Mouse (Mus musculus) thymus, postnatal 36 days (tissue): ENCODE results near the gene Klhl12.

Source experiments
- DNase-seq, 2 experiments: peaks; one replicate each; pipeline ENCODE4 v3.0.0; 2022; ENCODE audit warnings: mixed read lengths in 2 of 2

The Klhl12 gene

DNA sequence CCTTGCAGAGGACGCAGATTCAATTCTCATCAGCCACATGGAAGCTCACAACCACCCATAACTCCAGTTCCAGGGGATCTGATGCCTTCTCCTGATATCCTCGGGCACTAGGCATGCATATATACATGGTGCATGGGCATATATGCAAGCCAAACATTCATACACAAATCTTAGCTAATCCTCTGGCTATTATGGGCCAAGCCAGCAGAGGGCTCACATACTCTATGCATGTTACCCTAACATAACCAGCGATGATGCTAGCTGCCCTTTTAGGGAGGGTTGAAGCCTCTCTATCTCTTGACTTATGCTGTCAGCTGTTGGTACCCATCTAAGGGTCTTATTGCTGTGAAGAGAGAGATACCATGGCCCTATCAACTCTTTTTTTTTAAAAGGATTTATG lies 4.3 kb upstream of the Klhl12 start:
- DNase-seq: peak; percentile 46 to 53

GRCm38 (mm10) chr1:134456060-134456459 lies 729 bp downstream of the Klhl12 start:
- no peak for DNase-seq

DNA sequence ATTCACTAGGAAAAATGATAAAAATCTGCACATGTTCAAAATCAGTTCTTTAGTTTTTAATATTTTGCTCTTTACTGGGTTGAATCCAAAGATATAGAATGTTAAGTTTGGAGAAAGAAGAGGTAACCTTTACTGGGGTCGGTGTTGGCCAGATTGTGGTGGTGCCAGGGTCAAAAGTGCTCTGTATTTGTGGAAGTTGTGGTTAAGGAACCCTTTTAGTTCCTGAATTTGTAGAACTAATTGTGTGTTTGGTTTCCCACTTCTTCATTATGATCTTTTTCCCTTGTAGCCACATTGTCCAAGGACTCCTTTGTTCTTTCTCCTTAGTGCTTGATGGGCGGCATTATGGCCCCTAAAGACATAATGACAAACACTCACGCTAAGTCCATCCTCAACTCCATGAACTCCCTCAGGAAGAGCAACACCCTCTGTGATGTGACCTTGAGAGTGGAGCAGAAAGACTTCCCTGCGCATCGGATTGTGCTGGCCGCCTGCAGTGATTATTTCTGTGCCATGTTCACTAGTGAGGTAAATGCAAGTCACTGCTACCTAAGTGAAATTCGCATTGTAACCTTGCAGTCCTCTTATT lies 2.9 kb downstream of the Klhl12 start:
- DNase-seq: no peak

GRCm38 (mm10) chr1:134460294-134461284 lies 5.3 kb downstream of the Klhl12 start:
- no peak for DNase-seq

DNA sequence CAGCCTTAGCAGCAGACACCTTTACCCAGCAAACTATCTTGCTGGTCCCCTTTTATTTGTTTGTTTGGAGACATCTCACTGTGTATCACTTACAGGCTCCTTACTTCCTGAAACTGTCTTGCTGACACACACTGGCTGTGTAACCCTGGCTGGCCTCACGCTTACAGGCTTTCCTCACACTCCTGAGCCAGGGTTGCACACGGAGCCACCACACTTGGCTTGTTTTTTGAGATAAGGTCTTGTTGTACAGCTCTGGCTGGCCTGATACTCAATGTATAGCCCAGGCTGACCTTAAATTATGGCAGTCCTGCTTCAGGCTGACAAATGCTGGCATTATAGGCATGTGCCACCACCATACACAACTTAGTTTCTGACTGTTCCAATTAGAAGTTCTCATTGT lies 29.3 kb downstream of the Klhl12 start:
- DNase-seq: no peak

GRCm38 (mm10) chr1:134490903-134491801 lies 35.8 kb downstream of the Klhl12 start:
- no peak for DNase-seq

DNA sequence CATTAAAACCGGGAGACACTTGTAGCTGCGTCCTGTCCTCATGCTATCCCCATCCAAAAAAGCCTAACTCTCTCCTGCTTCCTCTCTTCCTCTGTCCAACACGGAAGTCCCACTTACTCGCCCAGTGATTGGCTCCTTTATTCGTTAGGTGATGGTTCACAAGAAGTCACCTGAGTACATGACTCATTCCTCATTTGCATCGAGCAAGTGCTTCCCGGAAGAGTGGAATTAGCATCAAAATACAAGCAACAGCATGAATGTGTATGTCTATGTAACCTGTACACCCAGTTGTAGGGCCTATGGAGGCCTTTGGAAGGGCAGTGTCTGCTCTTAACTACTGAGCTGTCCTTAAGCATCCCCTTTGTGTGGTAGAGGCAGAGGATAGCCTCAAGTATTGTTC lies 36.9 kb downstream of the Klhl12 start:
- DNase-seq: no peak

DNA sequence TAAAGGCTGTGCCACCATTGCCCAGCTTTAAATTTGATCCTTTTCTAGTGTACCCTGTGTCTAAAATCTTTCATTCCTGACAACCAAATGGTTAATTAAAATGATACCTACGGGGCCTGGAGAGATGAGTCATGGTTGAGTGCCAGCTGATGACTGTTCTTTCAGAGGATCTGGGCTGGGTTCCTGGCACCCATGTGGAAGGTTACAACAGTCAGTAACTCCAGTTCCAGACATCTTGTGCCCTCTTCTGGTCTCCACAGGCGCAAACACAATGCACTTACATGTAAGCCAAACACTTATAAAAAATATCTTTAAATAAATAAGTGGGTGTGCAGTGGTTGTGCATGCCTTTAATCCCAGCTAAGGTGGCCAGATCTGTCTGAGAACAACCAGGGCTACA lies 38.2 kb downstream of the Klhl12 start:
- DNase-seq: peak; percentile 11 to 30

DNA sequence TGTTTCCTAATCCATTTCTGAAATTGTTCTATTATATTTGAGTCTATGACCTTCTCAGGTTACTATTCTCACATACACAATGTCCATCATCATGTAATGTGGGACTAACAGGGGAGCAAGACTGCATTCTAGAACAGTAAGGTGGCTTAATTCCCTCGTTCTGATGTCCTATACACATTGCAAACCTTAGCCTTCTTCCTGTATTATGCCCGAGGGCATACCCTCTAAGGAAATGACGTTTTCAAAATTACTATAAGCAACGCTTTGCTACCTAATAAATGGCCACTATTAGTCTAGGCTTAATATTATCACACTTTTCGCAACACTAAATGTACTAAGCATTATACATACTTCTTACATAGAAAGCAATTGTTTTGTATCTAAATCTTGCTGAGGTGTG lies 38.6 kb downstream of the Klhl12 start:
- DNase-seq: no peak

GRCm38 (mm10) chr1:134494428-134495215 lies 39.3 kb downstream of the Klhl12 start, which contains the start of gene Rabif:
Gene Rabif, plus strand, starts transcription at chr1:134494648.
- DNase-seq: peak; percentile 98 to 99

DNA sequence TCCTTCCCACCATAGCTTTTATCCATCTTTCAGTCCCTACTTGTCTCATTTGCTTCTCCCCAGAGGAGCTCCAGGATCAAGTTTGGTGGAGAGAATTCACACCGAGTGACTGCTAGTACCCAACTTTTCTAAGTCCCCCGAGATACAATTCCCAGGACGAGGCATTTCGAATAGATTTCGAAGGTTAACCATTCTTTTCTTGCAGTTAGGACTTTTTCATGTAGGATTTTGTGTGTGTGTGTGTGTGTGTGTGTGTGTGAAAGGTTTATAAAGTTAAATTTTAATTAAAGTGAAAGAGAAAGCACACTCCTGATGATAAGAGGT lies 39.8 kb downstream of the Klhl12 start:
- no peak for DNase-seq

GRCm38 (mm10) chr1:134495991-134496390 lies 40.7 kb downstream of the Klhl12 start:
- DNase-seq: no peak

- no peak for DNase-seq
Observed at GRCm38 (mm10) chr1:134500916-134501315, 45.6 kb downstream of the Klhl12 start.

- no peak for DNase-seq
Observed at GRCm38 (mm10) chr1:134506201-134506600, 50.9 kb downstream of the Klhl12 start.

GRCm38 (mm10) chr1:134510018-134510417 lies 54.7 kb downstream of the Klhl12 start:
- peak; percentile 38 to 61 for DNase-seq

DNA sequence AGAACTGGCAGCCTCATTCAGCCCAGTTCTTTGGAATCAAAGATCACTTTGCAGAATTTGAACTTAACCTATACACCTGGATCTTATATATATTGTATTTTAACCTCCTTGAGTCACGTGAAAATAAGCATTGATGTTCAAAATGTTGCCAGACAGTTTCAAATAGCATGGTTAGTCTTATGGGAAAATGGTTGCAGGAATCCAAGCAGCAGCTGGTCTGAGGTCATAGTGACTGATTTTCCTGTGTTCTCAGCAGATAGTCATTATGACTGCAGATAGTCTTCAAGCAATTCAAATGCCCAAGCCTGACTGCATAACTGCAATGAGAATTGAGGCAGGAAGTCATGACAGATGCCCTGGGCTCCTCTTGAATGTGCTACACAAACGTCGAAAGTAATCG lies 56.9 kb downstream of the Klhl12 start:
- DNase-seq: no peak

DNA sequence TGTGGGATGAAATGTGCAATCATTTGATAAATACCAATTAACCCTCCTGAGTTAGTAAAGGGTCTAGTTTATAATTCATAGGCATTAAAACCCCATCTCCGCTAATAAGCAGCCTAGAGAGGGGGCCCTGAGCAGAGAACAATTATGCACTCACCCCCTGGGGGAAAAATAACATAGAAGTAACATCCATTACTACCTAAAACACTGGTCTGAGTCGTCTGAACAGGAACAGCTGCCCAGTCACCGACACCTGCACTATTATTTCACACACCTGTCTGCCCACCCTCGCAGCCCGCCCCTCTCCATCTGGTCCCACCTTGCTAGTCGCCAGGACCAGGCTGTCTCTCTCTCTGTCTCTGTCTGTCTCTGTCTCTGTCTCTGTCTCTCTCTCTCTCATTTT lies 57.3 kb downstream of the Klhl12 start:
- DNase-seq: no peak

DNA sequence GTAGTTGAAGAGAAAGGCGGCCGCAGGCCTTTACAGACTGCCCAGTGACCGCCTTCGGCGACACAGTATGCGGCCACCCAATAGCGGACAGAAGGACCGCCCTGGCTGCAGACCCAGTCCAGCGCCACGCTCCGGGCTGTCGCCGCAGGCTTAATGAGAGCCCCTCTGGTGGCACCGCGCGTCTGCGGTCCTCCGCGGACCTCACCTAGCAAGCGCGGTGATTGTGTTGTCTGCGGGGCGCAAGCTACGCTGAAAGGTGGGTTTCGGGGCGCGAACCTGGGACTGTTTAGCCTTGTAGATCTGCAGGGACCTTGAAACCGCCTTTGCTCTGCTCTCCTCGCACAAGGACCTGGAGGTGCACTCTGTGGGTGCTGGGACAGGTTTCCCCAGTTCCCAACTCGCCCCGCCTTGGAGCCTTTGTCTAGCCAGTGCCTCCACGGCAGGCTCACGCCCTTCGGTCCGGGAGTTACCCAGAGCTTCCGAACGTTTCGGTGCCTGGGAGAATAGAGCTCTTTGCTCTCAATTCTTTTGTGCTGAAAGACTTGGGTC lies 58.1 kb downstream of the Klhl12 start:
- no peak for DNase-seq

DNA sequence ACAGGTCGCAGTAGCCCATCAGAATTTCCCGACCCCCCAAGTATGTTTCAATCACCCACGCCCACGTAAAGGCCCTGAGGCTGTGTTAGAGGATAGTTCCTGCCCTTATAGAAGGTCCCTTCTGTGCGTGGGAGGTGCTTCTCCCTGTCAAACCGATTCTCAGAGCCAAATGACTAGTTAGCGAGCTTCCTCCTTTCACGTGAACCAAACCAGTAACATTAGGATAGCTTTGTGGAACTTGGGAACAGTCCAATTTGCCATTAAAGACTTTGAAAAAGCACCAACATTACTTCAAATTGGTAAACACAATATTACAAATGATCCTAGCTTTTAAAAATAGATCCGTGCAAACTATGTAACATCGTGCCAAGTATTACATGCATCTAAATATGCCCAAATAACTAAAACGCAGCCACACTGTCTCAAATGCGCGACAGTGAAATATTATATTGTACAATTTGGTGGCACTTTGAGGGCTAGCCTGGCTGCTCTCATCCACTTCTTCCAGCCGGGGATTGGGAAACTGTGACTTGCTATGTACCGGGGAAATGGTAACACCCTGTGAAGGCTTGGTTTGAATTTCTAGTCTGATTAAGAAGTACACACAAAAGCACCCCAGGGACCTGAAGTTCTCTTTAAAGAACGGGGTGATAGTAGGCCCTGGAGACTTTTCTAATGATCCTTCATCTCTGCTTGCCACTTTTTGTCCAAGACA lies 58.7 kb downstream of the Klhl12 start:
- no peak for DNase-seq

DNA sequence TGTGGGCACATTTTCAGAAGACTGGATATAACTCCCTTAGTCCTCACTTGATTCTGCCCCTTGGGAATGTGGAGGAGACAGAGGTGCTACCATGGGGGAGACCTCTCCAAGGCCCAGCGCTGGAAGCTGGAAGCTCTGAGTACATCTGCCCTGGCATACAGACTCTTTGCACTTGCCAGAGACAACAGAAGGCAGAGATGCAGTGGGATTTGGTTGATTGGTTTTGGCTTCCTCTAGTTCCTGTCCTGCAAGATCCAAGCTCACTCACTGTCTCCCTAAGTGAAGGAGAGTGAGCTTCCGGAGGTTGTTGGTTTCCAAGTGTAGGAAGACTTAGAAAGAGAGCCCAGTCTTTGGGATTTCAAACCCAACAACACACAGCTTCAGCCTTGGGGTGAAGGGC lies 60.6 kb downstream of the Klhl12 start:
- no peak for DNase-seq

DNA sequence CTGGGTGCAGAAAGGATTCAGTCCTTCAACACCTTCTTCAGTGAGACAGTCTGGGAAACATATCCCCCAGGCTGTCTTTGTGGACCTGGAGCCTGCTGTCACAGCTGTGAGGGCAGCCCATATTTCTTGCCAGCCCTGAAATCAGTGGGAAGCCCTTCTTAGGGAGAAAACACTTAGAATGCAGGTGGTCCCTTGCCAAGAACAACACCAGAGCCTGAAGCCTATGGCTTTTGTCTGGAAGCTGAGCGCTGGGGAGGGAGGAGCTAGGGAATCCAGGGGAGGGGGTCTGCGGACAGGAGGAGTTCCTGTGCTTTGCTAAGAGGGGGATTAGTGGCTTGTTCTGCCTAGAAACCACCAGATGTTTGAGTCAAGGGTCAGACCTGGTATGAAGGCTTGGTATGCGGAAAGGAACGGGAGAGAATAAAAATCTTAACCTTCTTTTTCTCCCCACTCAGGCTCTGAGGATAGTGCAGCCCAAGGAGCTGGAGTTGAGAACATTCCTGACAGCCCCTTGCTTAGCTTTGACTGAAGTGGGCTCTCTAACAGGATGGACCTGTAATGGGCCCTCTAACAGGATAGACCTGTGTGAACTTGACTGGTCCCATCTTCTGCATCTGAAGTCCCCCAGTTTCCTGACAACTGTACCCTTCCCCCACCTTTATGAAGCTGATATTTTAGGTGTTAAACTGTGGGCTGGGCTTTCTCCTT lies 61.3 kb downstream of the Klhl12 start:
- no peak for DNase-seq
